Mouse (Mus musculus) megakaryocyte, embryonic 14.5 days (primary cell): ENCODE data around the gene Pamr1.

Source experiments
- FLI1 ChIP-seq: IDR thresholded peaks from 2 replicates; pipeline ENCODE4 v1.6.1; 2012; ENCODE audit warnings: low read length, inconsistent platforms, mixed read lengths
- GATA1 ChIP-seq: IDR thresholded peaks from 3 replicates; pipeline ENCODE4 v1.6.1; 2012; ENCODE audit warnings: mixed read lengths, low read length, inconsistent platforms, borderline replicate concordance

DNA sequence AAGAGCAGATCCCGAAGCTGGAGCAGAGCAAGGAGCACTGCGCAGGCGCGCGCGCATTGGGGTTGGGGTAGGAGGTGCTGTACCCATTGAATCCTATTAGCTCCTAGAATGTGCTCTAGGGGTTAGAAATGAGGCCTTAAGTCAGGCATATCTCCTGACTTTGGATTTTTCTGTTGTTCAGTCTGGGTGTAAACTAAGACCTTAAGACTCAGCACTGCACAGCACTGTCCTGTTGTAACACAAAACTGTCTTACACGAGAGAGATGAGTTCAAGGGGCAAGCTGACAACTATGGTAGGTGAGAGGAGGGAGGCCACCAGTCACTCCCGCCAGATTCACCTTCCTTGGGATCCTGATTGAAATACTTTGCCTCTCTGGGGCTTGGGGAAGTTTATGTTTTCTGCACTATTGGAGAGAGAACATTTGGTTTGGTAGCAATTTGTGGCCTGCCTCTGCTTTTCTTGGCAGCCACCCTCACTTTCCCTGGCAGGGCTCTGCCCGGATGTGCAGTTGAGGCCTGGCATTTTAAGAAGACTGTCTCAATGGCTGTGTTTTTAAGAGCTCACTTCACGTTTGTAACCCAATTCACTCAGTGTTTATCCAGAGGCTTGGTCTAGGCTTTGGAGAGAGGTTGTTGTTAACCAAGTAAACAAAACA, 99.2 kb downstream of the Pamr1 start:
- no peak for TF ChIP-seq GATA1
- TF ChIP-seq FLI1 = no peak
